Mouse (Mus musculus): ENCODE measurements around the gene Slc8b1.

- TF ChIP-seq CTCF (IDR thresholded peaks at IDR 0.05; ENCODE audit: extremely low read depth, insufficient read length, insufficient replicate concordance, low read depth, low read length) (no peak), POLR2A (IDR thresholded peaks at IDR 0.05; ENCODE audit: low read depth, low read length) (no peak)
These were observed 17.0 kb upstream of the Slc8b1 start for GRCm38 (mm10) chr5:120493873-120494395.
